Mouse (Mus musculus): ENCODE data around the gene Gpr132. TPM values are rescaled to one million over a fixed set of nuclear protein-coding genes. Genes with fewer than 3 reads are reported as not detected.

Gpr132 gene
- polyA plus RNA-seq, 1 experiment, result 4.6 TPM

DNA sequence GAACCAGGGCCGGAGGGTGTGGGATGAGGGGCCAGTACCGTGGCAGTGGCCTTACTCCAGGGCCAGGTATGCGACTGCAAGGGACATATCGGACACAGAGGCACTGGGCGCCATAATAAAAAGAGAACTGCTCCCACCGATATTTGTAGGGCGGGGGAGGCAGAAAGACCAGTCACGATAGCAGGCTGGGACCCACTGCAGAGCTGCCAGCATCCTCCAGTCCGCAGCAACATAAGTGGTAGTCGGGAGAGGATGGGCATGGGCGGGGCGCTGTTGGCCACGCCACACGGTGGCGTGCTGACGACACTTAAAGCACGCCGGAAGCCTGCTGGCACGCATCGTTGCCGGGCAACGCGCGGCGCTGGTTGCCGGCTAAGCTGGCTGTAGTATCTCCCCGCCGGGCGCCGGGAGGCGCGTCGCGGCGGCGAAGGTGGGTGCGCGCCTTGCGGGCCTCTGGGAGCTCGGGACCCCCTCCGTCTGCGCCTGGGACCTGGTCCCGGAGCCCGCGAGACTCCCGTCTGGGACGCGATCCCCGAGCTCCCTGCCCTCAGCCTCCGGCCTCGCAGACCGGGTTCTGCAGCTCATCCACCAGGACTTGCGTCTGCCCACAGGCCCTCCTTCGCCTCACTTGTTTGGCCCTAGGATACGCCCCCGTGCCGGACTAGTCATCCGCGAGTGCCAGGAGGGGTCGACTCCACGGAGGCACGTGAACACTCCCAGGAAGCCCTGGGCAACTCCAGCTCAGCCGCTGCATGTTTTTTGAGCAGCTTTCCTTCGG lies 59.3 kb downstream of the Gpr132 start, which contains the start of gene Clba1:
Gene Clba1 (plus strand): TSS at position 351 of the 778 bp plus-strand sequence.
- Histone ChIP-seq H3K27ac (ENCODE audit: insufficient read depth, low read depth, low read length) (peak within 1 kb of the TSS; percentile 75), H3K4me1 (ENCODE audit: control insufficient read depth, insufficient read depth, low read length) (peaks cover 13% of the 10 kb centered on the region; the same call in 1 of the 2 replicates), H3K27me3 (replicated peaks; ENCODE audit: control insufficient read depth, insufficient read depth, low read length) (no peaks in the 10 kb centered on the region), H3K36me3 (ENCODE audit: control insufficient read depth, insufficient read depth, low read length) (no peaks in the 10 kb centered on the region), H3K4me3 (ENCODE audit: insufficient read depth, low read depth, low read length) (peak within 1 kb of the TSS; percentile 88)
- under 1% methylated on average over 63 of the region's 64 CpGs for WGBS
- peak; percentile 51 for TF ChIP-seq CTCF (conservative IDR thresholded peaks at IDR 0.05; ENCODE audit: insufficient read depth, insufficient read length, low read depth, low read length)
- TF ChIP-seq POLR2A (IDR thresholded peaks at IDR 0.05; ENCODE audit: low read depth, low read length), result no peak
- DNase-seq, result peak; percentile 96

- Histone ChIP-seq H3K4me3 (ENCODE audit: insufficient read depth, low read depth, low read length) (no peak overlapping the region), H3K4me1 (ENCODE audit: control insufficient read depth, insufficient read depth, low read length) (peaks cover 13% of the 10 kb centered on the region; the same call in 1 of the 2 replicates), H3K36me3 (ENCODE audit: control insufficient read depth, insufficient read depth, low read length) (no peaks in the 10 kb centered on the region), H3K27ac (ENCODE audit: insufficient read depth, low read depth, low read length) (no peak overlapping the region), H3K27me3 (replicated peaks; ENCODE audit: control insufficient read depth, insufficient read depth, low read length) (no peaks in the 10 kb centered on the region)
- 52% methylated on average over 5 of the region's 5 CpGs for WGBS
- no peak for DNase-seq
- TF ChIP-seq CTCF (conservative IDR thresholded peaks at IDR 0.05; ENCODE audit: insufficient read depth, insufficient read length, low read depth, low read length) (no peak), POLR2A (IDR thresholded peaks at IDR 0.05; ENCODE audit: low read depth, low read length) (no peak)
These were observed 59.8 kb downstream of the Gpr132 start for GRCm38 (mm10) chr12:112808212-112808586.

- DNase-seq, result no peak
- H3K4me3 ChIP-seq (ENCODE audit: insufficient read depth, low read depth, low read length), result no peak overlapping the region
- TF ChIP-seq POLR2A (IDR thresholded peaks at IDR 0.05; ENCODE audit: low read depth, low read length), result no peak
- no peak for TF ChIP-seq CTCF (conservative IDR thresholded peaks at IDR 0.05; ENCODE audit: insufficient read depth, insufficient read length, low read depth, low read length)
These were observed 60.2 kb downstream of the Gpr132 start for GRCm38 (mm10) chr12:112807796-112808195.

DNA sequence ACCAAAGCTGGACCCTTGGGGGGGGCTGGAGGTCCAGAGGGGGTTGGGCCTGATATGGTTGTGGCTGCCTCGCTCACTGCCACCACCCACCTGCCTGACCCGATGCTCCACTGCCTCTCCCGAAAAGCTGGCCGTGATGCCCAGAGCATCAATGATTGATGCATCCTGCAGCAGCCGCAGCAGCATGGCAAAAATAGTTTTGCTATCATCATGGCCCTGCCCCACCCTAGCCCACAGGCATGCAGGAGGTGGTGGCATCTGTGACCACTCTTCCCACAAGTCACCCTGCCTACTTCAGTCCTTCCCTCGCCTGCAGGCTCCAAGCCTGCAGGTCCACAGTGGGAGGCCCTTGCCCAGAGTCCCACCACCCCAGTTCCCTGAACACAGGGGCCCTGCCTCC lies 62.0 kb downstream of the Gpr132 start:
- TF ChIP-seq CTCF (conservative IDR thresholded peaks at IDR 0.05; ENCODE audit: insufficient read depth, insufficient read length, low read depth, low read length), result no peak
- TF ChIP-seq POLR2A (IDR thresholded peaks at IDR 0.05; ENCODE audit: low read depth, low read length), result no peak
- H3K27ac ChIP-seq (ENCODE audit: insufficient read depth, low read depth, low read length), result no peak overlapping the region
- H3K4me3 ChIP-seq (ENCODE audit: insufficient read depth, low read depth, low read length), result no peak overlapping the region
- 79% methylated on average over 6 of the region's 6 CpGs for WGBS
- peaks cover 6% of the 10 kb centered on the region; the same call in 1 of the 2 replicates for H3K4me1 ChIP-seq (ENCODE audit: control insufficient read depth, insufficient read depth, low read length)
- no peak for DNase-seq
- H3K27me3 ChIP-seq (replicated peaks; ENCODE audit: control insufficient read depth, insufficient read depth, low read length), result no peaks in the 10 kb centered on the region
- H3K36me3 ChIP-seq (ENCODE audit: control insufficient read depth, insufficient read depth, low read length), result no peaks in the 10 kb centered on the region

More at GRCm38 (mm10) chr12:112807796-112808195, 60.2 kb downstream of the Gpr132 start:
- Histone ChIP-seq H3K4me1 (ENCODE audit: control insufficient read depth, insufficient read depth, low read length) (peaks cover 12% of the 10 kb centered on the region; the same call in 1 of the 2 replicates), H3K36me3 (ENCODE audit: control insufficient read depth, insufficient read depth, low read length) (no peaks in the 10 kb centered on the region), H3K27me3 (replicated peaks; ENCODE audit: control insufficient read depth, insufficient read depth, low read length) (no peaks in the 10 kb centered on the region), H3K27ac (ENCODE audit: insufficient read depth, low read depth, low read length) (no peak overlapping the region)
- WGBS, result 91% methylated on average over 4 of the region's 4 CpGs

- DNase-seq, result peak; percentile 30
- Histone ChIP-seq H3K27me3 (replicated peaks; ENCODE audit: control insufficient read depth, insufficient read depth, low read length) (no peaks in the 10 kb centered on the region), H3K4me3 (ENCODE audit: insufficient read depth, low read depth, low read length) (no peak overlapping the region), H3K4me1 (ENCODE audit: control insufficient read depth, insufficient read depth, low read length) (no peaks in the 10 kb centered on the region), H3K27ac (ENCODE audit: insufficient read depth, low read depth, low read length) (no peak overlapping the region), H3K36me3 (ENCODE audit: control insufficient read depth, insufficient read depth, low read length) (no peaks in the 10 kb centered on the region)
- TF ChIP-seq POLR2A (IDR thresholded peaks at IDR 0.05; ENCODE audit: low read depth, low read length) (no peak), CTCF (conservative IDR thresholded peaks at IDR 0.05; ENCODE audit: insufficient read depth, insufficient read length, low read depth, low read length) (no peak)
- 32% methylated on average over 13 of the region's 13 CpGs for WGBS
These were observed 64.0 kb downstream of the Gpr132 start for GRCm38 (mm10) chr12:112804046-112804445.

- Histone ChIP-seq H3K27ac (ENCODE audit: insufficient read depth, low read depth, low read length) (no peak overlapping the region), H3K4me1 (ENCODE audit: control insufficient read depth, insufficient read depth, low read length) (0 out of 2 replicates have a peak, but pooled peaks cover 3% of the 10 kb centered on the region), H3K36me3 (ENCODE audit: control insufficient read depth, insufficient read depth, low read length) (no peaks in the 10 kb centered on the region), H3K27me3 (replicated peaks; ENCODE audit: control insufficient read depth, insufficient read depth, low read length) (no peaks in the 10 kb centered on the region), H3K4me3 (ENCODE audit: insufficient read depth, low read depth, low read length) (no peak overlapping the region)
- WGBS, result 38% methylated on average over 3 of the region's 3 CpGs
- no peak for DNase-seq
- TF ChIP-seq CTCF (conservative IDR thresholded peaks at IDR 0.05; ENCODE audit: insufficient read depth, insufficient read length, low read depth, low read length) (no peak), POLR2A (IDR thresholded peaks at IDR 0.05; ENCODE audit: low read depth, low read length) (no peak)
These were observed 65.1 kb downstream of the Gpr132 start for GRCm38 (mm10) chr12:112802917-112803316.

Data from kidney, adult 2 months (tissue).